Mouse (Mus musculus) heart, embryonic 16.5 days (tissue): ENCODE measurements at regions not wholly inside any gene's neighbourhood (a gene's known extent, or its start where the extent isn't known, plus 50 kb on each side); places are given as distances from the start of the nearest gene placed in this dataset.

Source experiments
- ATAC-seq: fragments of 200-750 bp; cut with Nextera tagmentation; replicated peaks from 2 replicates; pipeline ENCODE4 v1.8.0; 2017; ENCODE audit warnings: moderate number of reproducible peaks; ENCODE audit not compliant: insufficient read depth, low FRiP score; ENCODE audit errors: extremely low read depth
- H3K27ac ChIP-seq: fragments of 300-500 bp; sonication (generic); 2 replicates; pipeline ENCODE4 v1.5.1; 2014; ENCODE audit warnings: mild to moderate bottlenecking, low read length, control low read depth, moderate library complexity
- H3K27me3 ChIP-seq: fragments of 300-500 bp; sonication (generic); 2 replicates; pipeline ENCODE4 v1.6.1; 2014; ENCODE audit warnings: low read length, mixed read lengths; ENCODE audit not compliant: control insufficient read depth, insufficient read depth
- H3K36me3 ChIP-seq: fragments of 300-500 bp; sonication (generic); 2 replicates; pipeline ENCODE4 v1.6.1; 2014; ENCODE audit not compliant: control insufficient read depth, insufficient read depth
- H3K4me1 ChIP-seq: fragments of 300-500 bp; sonication (generic); 2 replicates; pipeline ENCODE4 v1.6.1; 2014; ENCODE audit warnings: low read length, mixed read lengths; ENCODE audit not compliant: control insufficient read depth, insufficient read depth
- H3K4me2 ChIP-seq: fragments of 300-500 bp; sonication (generic); 2 replicates; pipeline ENCODE4 v1.6.1; 2014; ENCODE audit warnings: low read depth, mild to moderate bottlenecking, control low read depth, low read length
- H3K4me3 ChIP-seq: fragments of 300-500 bp; sonication (generic); 2 replicates; pipeline ENCODE4 v1.5.1; 2014; ENCODE audit warnings: mild to moderate bottlenecking, control low read depth, low read length
- H3K9ac ChIP-seq: fragments of 300-500 bp; sonication (generic); 2 replicates; pipeline ENCODE4 v1.6.1; 2014; ENCODE audit warnings: low read length, control low read depth
- H3K9me3 ChIP-seq: fragments of 300-500 bp; sonication (generic); replicated peaks from 2 replicates; pipeline ENCODE4 v1.6.1; 2016; ENCODE audit warnings: low read length; ENCODE audit not compliant: control insufficient read depth
- WGBS: fragments of 180-500 bp; shearing (Covaris S2); extraction: QIAGEN DNeasy Blood & Tissue Kit; methylation state at CpG from one replicate; pipeline ENCODE4 v1.1.7; 2014; 5-methylcytosine and 5-hydroxymethylcytosine counted together

GRCm38 (mm10) chr1:127023100-127023499 is 181.7 kb upstream of the Mgat5 start:
- whole genome bisulfite sequencing: 64% methylated on average over 3 of the region's 3 CpGs
- Histone ChIP-seq H3K4me3 (no peak overlapping the region), H3K27me3 (no peaks in the 10 kb centered on the region), H3K4me1 (no peaks in the 10 kb centered on the region), H3K27ac (no peak overlapping the region), H3K9me3 (no peaks in the 10 kb centered on the region), H3K36me3 (no peaks in the 10 kb centered on the region), H3K4me2 (no peak overlapping the region), H3K9ac (no peak overlapping the region)
- ATAC-seq: no peak

DNA sequence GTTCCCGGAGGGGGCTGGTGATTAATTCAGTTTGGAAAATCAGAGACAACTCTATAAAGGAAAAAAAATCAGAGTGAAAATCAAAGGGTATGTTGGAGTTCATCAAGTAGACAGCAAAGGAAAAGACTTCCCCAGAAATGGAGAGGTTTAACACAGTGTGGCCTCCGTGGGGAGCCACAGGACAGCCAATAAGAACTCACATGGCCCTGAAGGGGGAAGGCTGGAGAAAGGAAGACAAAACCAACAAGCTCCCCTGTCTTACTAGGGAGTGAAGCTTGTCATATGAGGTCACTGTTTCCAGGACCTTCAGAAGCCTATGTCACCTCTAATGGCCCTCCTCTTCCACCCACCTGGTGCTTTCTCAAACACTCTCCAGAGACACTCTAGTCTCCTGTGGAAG is 187.1 kb upstream of the Nckap5 start:
- Histone ChIP-seq H3K27me3 (no peaks in the 10 kb centered on the region), H3K27ac (no peak overlapping the region), H3K4me1 (no peaks in the 10 kb centered on the region), H3K9me3 (no peaks in the 10 kb centered on the region), H3K9ac (no peak overlapping the region), H3K4me3 (no peak overlapping the region), H3K4me2 (no peak overlapping the region), H3K36me3 (no peaks in the 10 kb centered on the region)
- no peak for ATAC-seq
- 73% methylated on average over 2 of the region's 2 CpGs for WGBS

DNA sequence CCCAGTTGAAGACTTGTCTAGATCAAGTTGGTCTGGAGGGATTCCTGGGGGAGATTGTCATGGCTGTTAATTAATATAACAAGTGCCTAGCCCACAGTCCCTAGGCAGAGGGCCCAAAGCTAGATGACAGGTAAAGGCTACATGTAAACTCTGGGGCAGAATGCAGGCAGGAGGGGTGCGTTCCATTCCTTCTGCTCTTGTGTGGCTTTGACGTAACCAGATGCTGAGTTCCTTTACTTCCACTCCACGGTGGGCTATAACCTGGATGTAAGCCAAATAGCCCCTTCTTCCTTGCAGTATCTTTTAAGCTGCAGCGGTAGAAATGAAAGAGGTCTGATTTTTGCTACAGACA is 185.3 kb upstream of the Nckap5 start:
- no peak for ATAC-seq
- no peak overlapping the region for H3K4me2 ChIP-seq
- H3K4me3 ChIP-seq: no peak overlapping the region
- no peaks in the 10 kb centered on the region for H3K27me3 ChIP-seq
- no peak overlapping the region for H3K9ac ChIP-seq
- H3K4me1 ChIP-seq: no peaks in the 10 kb centered on the region
- no peaks in the 10 kb centered on the region for H3K36me3 ChIP-seq
- WGBS: 70% methylated on average over 4 of the region's 4 CpGs
- H3K9me3 ChIP-seq: no peaks in the 10 kb centered on the region
- no peak overlapping the region for H3K27ac ChIP-seq

DNA sequence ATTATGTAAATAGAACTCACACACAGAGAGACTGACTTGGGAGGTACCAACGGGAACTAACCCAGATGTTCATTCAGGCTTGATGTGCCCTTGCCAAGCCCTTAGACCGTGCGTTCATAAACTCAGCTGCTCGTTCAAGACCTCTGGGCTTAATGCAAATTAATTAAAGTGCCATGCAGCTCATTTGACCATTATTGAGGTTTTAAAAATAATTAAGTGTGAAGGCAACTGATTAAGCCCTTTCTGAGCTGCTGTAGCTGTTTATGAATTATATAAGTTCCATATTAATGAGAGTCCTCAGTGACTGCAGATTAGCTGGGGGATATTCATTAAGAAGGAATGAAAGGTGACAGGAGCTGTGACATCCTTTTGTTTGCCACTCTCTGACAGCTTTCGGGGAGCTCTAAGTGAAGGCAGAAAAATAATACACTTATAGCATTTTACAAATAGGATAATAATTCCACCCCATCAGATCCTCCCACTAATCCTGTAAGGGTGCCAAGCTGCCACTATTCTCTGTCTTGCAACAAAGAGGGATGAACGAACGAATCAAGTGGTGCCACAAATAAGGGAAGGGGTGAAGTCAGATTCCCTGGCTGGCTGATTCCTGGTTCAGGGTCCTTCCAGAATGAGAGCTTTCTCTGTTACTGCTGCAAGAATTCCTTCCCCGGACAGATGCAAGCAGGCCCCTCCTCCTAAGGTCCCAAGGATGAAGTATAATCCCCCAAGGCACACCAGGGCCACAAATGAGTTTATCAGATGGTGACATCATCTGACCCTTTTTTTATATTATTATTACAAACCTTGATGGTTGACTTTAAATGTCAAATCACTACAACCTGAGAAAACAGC is 184.7 kb upstream of the Nckap5 start:
- WGBS: 56% methylated on average over 8 of the region's 8 CpGs
- ATAC-seq: no peak
- no peaks in the 10 kb centered on the region for H3K4me1 ChIP-seq
- H3K9me3 ChIP-seq: no peaks in the 10 kb centered on the region
- H3K4me3 ChIP-seq: no peak overlapping the region
- no peak overlapping the region for H3K9ac ChIP-seq
- H3K4me2 ChIP-seq: no peak overlapping the region
- no peaks in the 10 kb centered on the region for H3K36me3 ChIP-seq
- H3K27ac ChIP-seq: no peak overlapping the region
- H3K27me3 ChIP-seq: no peaks in the 10 kb centered on the region

- WGBS: 53% methylated on average over 6 of the region's 6 CpGs
These were observed 181.3 kb upstream of the Nckap5 start for GRCm38 (mm10) chr1:127011901-127012300.

DNA sequence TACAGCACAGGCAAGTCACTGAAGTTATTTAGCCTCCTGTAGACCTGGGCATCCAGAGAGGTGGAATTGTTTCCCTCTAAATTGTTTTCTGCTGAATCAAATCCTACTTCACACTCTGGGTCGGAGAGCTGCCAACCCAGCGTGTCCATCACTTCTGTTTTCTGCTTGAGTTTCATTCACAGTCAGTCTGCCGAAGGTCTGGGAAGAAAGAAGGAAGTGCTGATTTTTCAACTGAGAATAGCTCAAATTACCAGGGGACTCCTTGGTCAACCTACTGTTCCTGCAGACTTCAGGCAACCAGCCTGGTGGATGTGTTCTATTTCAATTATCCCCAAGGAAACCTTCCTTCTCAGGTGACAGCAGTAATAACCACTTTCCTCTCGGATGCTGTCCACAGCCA is 179.1 kb upstream of the Nckap5 start:
- Histone ChIP-seq H3K9ac (no peak overlapping the region), H3K27me3 (no peaks in the 10 kb centered on the region), H3K4me3 (no peak overlapping the region), H3K36me3 (no peaks in the 10 kb centered on the region), H3K9me3 (no peaks in the 10 kb centered on the region), H3K27ac (no peak overlapping the region), H3K4me1 (no peaks in the 10 kb centered on the region), H3K4me2 (no peak overlapping the region)
- 75% methylated on average over 4 of the region's 4 CpGs for WGBS
- ATAC-seq: no peak

More at GRCm38 (mm10) chr1:127011901-127012300, 181.3 kb upstream of the Nckap5 start:
- Histone ChIP-seq H3K36me3 (no peaks in the 10 kb centered on the region), H3K27ac (no peak overlapping the region), H3K4me1 (no peaks in the 10 kb centered on the region), H3K9ac (no peak overlapping the region), H3K9me3 (no peaks in the 10 kb centered on the region), H3K4me2 (no peak overlapping the region), H3K4me3 (no peak overlapping the region), H3K27me3 (no peaks in the 10 kb centered on the region)
- no peak for ATAC-seq

- no peaks in the 10 kb centered on the region for H3K27me3 ChIP-seq
- 62% methylated on average over 7 of the region's 7 CpGs for WGBS
- no peaks in the 10 kb centered on the region for H3K4me1 ChIP-seq
- no peak for ATAC-seq
- no peak overlapping the region for H3K27ac ChIP-seq
- no peak overlapping the region for H3K4me2 ChIP-seq
- H3K9me3 ChIP-seq: no peaks in the 10 kb centered on the region
- H3K9ac ChIP-seq: no peak overlapping the region
- no peak overlapping the region for H3K4me3 ChIP-seq
- H3K36me3 ChIP-seq: no peaks in the 10 kb centered on the region
These were observed 171.1 kb upstream of the Nckap5 start for GRCm38 (mm10) chr1:127001700-127002099.

DNA sequence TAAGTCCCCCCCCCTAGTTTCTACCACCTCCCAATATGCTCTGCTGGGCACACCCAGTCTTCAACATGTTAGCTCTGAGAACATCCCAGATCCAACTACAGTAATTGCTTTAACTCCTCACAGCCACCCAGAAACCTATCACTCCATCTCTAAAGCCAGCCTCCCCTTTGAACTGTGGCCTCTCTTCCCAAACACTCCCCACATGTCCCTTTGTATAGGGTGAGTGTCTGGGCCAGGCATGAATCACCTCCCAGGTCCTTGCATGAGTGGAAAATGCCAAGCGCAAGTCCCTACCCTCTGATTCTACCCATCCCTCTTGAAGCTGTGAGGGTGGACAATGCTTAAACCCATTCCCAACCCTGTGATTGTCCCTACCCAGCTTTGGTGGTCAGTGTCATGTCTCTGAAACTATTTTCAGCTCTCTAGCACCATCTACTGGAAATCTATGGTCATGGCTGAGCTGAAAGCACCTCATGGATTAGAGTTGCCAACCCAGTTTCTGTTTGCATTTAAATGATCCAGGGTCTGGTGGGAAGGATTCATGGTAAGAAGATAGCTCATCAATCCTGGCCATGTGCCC is 162.6 kb upstream of the Nckap5 start:
- Histone ChIP-seq H3K36me3 (no peaks in the 10 kb centered on the region), H3K4me2 (no peak overlapping the region), H3K27me3 (no peaks in the 10 kb centered on the region), H3K9ac (no peak overlapping the region), H3K9me3 (no peaks in the 10 kb centered on the region), H3K4me3 (no peak overlapping the region), H3K4me1 (no peaks in the 10 kb centered on the region), H3K27ac (no peak overlapping the region)
- no peak; the same call in 1 of the 2 replicates for ATAC-seq
- 68% methylated on average over 1 of the region's 1 CpGs for WGBS

GRCm38 (mm10) chr1:126992441-126992840 is 161.8 kb upstream of the Nckap5 start:
- Histone ChIP-seq H3K36me3 (no peaks in the 10 kb centered on the region), H3K4me2 (no peak overlapping the region), H3K9ac (no peak overlapping the region), H3K4me1 (no peaks in the 10 kb centered on the region), H3K27me3 (no peaks in the 10 kb centered on the region), H3K27ac (no peak overlapping the region), H3K9me3 (no peaks in the 10 kb centered on the region), H3K4me3 (no peak overlapping the region)
- ATAC-seq: no peak
- 54% methylated on average over 4 of the region's 4 CpGs for WGBS
